Mouse (Mus musculus) neural tube, embryonic 10.5 days (tissue): ENCODE measurements at regions not wholly inside any gene's neighbourhood (a gene's known extent, or its start where the extent isn't known, plus 50 kb on each side); places are given as distances from the start of the nearest gene placed in this dataset.
"Not testable (repeated sequence)": the region's sequence is repeated elsewhere in the genome, so short reads cannot be mapped to it uniquely, and the experiment has no call there.

Experiments
- DNase-seq: peaks from one replicate; pipeline ENCODE4 v3.0.0-alpha.2; 2017; ENCODE audit warnings: low spot score; ENCODE audit errors: extremely low spot score

DNA sequence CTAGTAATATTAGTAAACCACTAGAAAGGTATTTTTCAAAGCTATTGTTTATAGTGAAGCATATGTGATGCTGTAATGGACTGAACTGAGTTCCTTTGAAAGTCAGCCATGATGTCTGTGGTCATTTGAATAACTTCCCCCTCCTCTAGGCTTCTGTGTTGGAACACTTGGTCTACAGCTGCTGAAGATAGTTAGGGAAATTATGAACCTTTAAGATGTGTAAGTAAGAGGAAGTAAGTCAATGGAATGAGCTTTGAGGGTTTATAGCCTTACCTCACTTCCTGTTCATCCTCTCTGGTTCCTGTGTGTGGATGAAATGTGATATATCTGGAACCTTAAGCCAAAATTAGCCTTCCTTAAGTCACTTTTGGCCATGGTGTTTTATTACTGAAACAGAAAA is 145.7 kb upstream of the Tmem229a start:
- DNase-seq, result no peak

DNA sequence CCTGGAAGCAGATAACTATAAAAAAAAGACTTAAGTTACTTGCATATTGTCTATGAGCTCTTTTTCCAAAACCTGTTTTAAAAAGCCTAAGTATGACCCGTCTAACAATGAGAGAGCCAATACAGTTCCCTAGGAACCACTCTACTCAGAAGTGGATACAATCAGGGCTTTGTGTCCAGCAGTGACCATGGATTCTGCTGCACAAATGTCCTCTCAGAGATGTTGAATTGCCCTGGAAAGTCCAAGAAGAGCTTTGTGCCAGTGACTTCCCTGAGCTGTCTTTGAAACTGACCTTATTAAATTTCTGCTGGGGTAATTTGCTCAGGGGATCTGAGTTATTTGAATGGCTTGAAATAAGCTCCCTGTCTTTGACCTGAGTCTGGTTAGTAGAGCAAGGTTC is 131.1 kb upstream of the Tmem229a start:
- DNase-seq, result no peak

DNA sequence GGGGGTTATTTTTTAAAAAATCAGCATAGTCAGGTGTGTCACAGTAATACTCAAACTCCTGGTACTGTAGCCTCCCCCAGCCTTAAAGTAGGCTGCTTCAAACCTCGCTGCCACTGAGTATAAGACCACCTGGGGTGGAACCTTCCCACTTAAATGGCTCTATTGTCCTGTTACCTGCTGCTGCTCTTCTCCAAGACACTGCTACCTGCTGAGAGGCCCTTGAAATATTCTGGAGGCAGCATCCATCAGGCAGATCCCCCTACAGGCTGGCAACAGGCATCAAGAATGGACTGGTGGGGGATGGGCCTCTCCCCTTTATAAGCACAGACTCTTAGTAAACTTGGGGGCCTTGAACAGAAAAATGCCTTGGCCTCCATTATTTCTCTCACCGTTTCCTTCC is 129.8 kb upstream of the Tmem229a start:
- DNase-seq, result no peak

DNA sequence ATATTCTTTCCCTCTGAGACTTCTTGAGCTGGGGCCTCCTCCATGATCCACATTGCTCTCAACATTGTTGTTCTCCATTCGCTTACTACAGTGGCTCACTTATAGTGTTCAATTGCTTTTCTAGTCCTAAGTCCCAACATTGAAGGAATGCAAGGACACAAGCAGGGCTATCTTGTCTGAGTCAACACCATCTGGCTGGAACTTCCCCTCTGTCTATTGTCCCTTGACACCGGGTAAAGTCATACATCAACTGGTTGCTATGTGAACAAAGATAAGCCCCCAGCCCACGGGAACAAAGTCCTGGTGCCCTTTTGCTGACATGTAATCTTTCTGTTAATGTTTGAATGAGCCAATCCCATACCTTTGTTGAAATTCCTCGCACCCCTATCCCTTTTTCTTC is 129.2 kb upstream of the Tmem229a start:
- not testable (repeated sequence) for DNase-seq

DNA sequence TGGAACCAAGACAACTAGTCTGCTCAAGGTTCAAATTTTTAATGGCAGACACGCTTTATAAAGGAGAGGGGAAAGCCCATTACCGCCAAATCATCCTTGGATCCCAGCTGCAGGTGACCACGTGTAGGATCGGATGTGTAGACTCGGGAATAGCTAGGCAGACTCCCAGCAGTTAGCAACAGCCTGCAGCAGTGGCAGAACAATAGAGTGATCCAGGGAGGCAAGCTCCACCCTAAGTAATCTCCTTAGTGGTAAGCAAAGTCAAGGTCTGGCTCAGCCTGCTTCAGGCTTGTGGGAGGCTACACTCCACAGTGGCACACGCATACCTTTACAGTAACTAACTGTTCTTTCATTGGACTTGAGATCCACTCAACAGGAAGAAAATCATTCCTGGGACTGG is 109.8 kb upstream of the Tmem229a start:
- DNase-seq, result no peak

DNA sequence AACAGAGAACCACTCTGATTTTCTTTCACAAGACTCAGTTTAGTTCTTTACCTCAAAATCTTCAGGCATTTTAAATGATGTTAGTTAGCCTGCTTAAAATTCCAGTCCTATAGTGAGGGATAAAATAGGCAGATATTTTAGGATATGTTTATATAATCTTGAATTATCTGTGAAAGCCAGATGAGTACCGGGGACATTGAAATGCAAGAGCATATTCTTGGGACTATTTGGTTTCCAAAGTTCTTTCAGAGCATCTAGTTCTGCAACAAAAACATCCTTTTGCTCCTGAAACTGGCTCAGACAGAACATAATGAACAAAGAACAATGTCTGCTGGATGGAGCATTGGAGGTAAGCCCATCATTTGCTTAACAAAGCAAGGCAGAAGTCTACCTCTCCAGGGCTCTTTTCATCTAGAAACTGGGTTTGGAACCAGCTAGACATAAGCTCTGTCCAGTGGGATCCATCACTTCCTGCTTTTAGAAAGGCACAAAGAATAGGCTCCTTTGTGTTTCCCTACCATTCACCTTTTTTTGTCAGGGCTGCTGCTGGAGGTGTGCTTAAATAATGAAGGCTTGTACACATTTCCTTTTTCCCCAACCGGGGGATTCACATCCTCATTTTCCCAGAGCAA is 76.9 kb upstream of the Tmem229a start:
- DNase-seq, result no peak

DNA sequence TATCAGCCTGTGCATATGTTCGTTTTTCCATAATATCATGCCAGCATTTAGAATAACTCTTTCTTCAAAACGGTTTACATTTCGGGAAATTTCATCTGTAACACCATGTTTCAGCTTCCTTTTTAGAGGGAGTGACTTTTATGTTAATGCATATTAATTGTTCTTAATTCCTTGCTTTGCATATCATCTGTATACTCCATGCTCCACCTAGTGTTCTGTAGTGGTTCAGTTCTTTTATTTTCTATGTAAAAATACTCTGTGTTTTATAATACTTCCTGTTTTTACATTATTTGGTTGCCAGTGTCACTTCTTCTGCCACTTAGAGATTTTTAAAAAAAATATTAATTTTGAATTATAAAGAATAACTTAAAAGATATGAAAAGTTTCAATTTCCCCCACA is 70.9 kb upstream of the Tmem229a start:
- no peak for DNase-seq

DNA sequence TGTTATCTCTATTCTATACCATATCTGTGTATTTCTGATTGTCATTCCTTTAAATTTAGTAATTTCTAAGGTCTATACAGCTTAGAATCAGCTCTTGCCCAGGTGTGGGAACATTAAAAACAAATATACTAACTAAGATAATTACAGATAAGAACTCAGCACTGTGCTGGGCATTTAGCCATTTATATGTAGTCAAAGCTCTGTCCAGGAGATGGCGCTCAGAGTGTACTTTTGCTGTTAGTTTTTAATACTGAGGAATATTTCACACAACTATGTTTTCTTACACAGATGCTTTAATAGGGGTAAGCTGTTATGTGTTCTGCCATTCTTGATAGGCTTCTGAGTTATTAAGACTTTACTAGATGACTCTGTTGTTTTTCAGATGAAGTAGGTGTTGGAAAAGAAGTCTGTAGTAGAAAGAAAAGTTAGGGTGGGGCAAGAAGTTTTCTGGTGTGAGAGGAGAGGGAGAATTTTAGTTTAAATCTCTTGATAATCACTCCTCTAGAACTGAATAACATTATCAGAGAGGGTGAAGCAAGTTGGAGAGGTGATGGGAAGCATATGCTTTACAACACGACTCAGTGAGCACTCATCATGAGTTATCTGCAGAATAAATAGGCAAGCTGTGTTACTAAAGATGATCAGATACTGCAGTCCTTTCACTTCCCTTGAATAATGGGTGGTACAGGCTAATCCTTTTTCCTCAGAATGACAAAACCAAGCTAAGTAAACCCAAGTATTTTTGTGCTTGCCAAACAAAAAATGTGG is 64.1 kb upstream of the Tmem229a start:
- peak; percentile 16 for DNase-seq

DNA sequence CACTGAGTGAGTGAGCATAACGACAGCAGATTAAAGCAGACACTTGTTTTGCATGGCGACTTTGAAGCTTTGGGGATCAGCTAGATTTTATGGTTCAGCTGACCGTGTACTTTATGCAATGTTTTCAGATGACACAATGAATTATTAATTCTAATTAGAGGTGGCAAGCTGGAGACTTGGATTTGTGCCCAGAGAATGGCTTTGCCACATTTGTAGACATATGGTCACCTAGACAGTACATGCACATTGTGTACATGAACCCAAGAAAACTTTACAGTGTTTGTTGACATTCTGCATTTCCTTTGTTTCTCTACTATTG is 57.1 kb upstream of the Tmem229a start:
- no peak for DNase-seq

DNA sequence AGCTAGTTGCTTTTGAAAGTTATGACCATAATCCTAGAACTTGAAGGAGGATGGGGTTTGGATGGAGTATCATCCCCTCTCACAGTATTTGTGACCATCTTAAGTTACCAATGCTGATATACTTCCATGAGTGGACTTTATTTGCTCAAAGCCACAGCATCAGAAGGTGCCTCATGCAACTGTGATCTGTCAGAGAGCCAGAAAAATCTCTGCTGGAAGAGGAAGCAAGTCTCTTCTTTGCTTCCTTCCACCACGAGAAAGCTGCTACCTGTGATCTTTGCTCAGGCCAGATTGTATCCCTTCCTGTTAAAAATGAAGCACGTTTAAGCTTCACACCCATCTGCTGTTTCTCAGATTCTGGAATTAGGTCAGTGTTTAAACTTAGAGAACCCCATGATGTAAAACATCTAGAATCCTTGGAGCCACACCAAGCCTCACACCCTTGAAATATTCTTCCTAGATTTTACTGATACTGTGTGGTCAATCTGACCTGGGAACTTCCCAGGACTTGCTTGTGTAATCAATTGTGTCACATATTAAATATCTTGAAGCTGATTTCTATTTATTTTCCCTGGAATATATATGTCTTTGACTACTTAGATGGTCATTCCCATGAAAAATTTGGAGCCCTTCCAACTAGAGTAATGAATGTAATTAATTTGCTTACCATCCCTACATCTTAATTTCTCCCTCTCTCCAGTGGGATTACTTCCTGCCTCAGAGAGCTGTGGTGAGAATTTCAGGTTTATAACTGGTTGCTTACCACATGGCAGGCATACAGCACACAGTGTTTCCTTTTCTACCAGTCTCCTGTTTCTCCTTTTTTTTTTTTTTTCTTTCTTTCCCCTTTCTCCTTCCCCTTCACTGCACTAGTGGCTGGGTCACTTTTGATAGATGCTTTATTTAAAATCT is 56.5 kb upstream of the Tmem229a start:
- no peak for DNase-seq

DNA sequence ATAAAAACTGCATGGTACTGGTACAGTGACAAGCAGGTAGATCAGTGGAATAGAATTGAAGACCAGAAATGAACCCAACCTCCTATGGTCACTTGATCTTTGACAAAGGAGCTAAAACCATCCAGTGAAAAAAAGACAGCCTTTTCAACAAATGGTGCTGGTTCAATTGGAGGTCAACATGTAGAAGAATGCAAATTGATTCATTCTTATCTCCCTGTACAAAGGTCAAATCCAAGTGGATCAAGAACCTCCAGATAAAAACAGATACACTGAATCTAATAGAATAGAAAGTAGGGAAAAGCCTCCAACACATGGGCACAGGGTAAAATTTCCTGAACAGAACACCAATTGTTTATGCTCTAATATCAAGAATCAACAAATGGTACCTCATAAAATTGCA is 52.8 kb upstream of the Tmem229a start:
- DNase-seq, result not testable (repeated sequence)
